Mouse (Mus musculus): ENCODE measurements around the gene Slc4a4. TPM values are rescaled to one million over a fixed set of nuclear protein-coding genes. Genes with fewer than 3 reads are reported as not detected.

Slc4a4 gene
- total and polyA plus RNA-seq, 2 experiments from 2014 or later: 4.4 to 10.6 TPM

DNA sequence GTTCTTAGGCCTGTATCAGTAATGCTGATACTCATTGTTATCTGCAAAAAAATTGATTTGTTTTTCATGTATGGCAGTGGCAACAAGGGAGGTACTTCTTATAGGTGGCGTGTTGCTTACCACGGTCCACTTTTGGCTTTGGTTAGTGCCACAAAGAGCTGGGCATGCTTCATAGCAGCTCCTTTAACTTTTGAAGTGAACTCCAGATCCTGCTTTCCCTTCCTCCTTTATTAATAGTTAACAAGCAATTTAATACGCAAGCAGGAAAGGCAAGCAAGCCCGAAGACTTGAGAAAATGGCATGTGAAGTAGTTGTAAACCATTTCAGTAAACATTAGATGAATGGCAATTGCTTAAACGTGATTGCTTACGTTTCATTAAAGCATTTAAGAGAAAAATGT lies 113.2 kb downstream of the Slc4a4 start:
- H3K4me1 ChIP-seq (ENCODE audit: control insufficient read depth, insufficient read depth): no peaks in the 10 kb centered on the region
- no peaks in the 10 kb centered on the region for H3K9me3 ChIP-seq (replicated peaks; ENCODE audit: control insufficient read depth, low read length)
- H3K36me3 ChIP-seq (replicated peaks; ENCODE audit: control insufficient read depth, insufficient read depth, low read length): no peaks in the 10 kb centered on the region
- 94% methylated on average over 6 of the region's 6 CpGs for WGBS
- H3K27me3 ChIP-seq (ENCODE audit: control insufficient read depth, insufficient read depth, low read length): no peaks in the 10 kb centered on the region
- H3K4me2 ChIP-seq (ENCODE audit: low read depth, low read length): no peak overlapping the region
- H3K4me3 ChIP-seq (ENCODE audit: low read depth, low read length): no peak overlapping the region
- no peak overlapping the region for H3K9ac ChIP-seq (replicated peaks; ENCODE audit: low read depth, low read length)
- no peak overlapping the region for H3K27ac ChIP-seq (ENCODE audit: low read depth)
- ATAC-seq (ENCODE audit: insufficient read depth, low read depth) (no peak), DNase-seq (ENCODE audit: low spot score) (no peak)
- TF ChIP-seq CTCF (IDR thresholded peaks at IDR 0.05; ENCODE audit: low read depth): no peak
- no peak for TF ChIP-seq EP300 (IDR thresholded peaks at IDR 0.05; ENCODE audit: low read depth)

GRCm38 (mm10) chr5:89000598-89000997 lies 114.0 kb downstream of the Slc4a4 start:
- H3K4me2 ChIP-seq (ENCODE audit: low read depth, low read length): no peak overlapping the region
- 96% methylated on average over 7 of the region's 7 CpGs for WGBS
- ATAC-seq (ENCODE audit: insufficient read depth, low read depth): no peak
- TF ChIP-seq EP300 (IDR thresholded peaks at IDR 0.05; ENCODE audit: low read depth): no peak
- TF ChIP-seq CTCF (IDR thresholded peaks at IDR 0.05; ENCODE audit: low read depth): no peak
- H3K27me3 ChIP-seq (ENCODE audit: control insufficient read depth, insufficient read depth, low read length): no peaks in the 10 kb centered on the region
- no peaks in the 10 kb centered on the region for H3K36me3 ChIP-seq (replicated peaks; ENCODE audit: control insufficient read depth, insufficient read depth, low read length)
- no peak for DNase-seq (ENCODE audit: low spot score)
- H3K9me3 ChIP-seq (replicated peaks; ENCODE audit: control insufficient read depth, low read length): no peaks in the 10 kb centered on the region
- H3K4me3 ChIP-seq (ENCODE audit: low read depth, low read length): no peak overlapping the region
- no peak overlapping the region for H3K9ac ChIP-seq (replicated peaks; ENCODE audit: low read depth, low read length)
- H3K4me1 ChIP-seq (ENCODE audit: control insufficient read depth, insufficient read depth): no peaks in the 10 kb centered on the region
- no peak overlapping the region for H3K27ac ChIP-seq (ENCODE audit: low read depth)

DNA sequence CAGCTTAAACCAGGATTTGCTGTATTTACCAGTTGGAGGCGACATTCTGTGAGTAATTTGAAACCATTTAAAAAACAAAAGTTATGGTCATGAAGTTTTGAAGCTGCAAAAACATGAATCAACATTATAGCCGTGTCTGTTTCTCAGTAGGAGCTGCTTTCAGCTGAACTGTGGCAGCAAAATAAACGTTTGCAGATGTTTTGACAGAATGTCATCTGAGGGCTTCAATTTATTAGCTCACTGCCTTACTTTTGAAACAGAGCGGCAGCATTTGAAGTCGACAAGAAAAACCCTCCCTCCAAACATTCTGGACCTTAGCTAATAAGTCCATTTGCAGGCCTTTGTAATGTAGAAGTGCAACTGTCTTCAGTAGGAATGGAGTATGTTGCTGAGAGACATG lies 123.5 kb downstream of the Slc4a4 start:
- Histone ChIP-seq H3K4me2 (ENCODE audit: low read depth, low read length) (no peak overlapping the region), H3K27ac (ENCODE audit: low read depth) (no peak overlapping the region), H3K36me3 (replicated peaks; ENCODE audit: control insufficient read depth, insufficient read depth, low read length) (no peaks in the 10 kb centered on the region), H3K27me3 (ENCODE audit: control insufficient read depth, insufficient read depth, low read length) (no peaks in the 10 kb centered on the region), H3K4me1 (ENCODE audit: control insufficient read depth, insufficient read depth) (no peaks in the 10 kb centered on the region), H3K4me3 (ENCODE audit: low read depth, low read length) (no peak overlapping the region), H3K9me3 (replicated peaks; ENCODE audit: control insufficient read depth, low read length) (no peaks in the 10 kb centered on the region), H3K9ac (replicated peaks; ENCODE audit: low read depth, low read length) (no peak overlapping the region)
- DNase-seq (ENCODE audit: low spot score) (no peak), ATAC-seq (ENCODE audit: insufficient read depth, low read depth) (no peak)
- TF ChIP-seq EP300 (IDR thresholded peaks at IDR 0.05; ENCODE audit: low read depth): no peak
- no peak for TF ChIP-seq CTCF (IDR thresholded peaks at IDR 0.05; ENCODE audit: low read depth)
- 72% methylated on average over 5 of the region's 5 CpGs for WGBS

DNA sequence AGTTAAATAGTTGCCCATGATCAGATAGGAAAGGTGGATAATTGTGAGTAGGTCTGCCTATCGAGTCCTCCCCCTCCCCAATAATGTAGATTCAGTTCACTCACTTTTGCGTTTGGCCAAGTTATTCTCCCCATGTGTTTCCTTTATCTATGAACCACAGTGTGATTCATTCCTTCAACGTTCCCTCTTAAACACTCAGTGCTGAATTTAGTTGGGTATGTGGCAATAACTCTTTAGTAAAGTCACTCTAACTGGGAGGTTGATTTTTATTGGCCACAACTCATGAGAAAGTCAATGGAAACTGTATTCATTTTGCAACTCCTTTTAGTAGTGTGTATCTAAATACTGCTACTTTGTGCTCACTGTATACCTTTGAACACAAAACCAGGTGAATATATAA lies 125.8 kb downstream of the Slc4a4 start:
- Histone ChIP-seq H3K4me3 (ENCODE audit: low read depth, low read length) (no peak overlapping the region), H3K4me2 (ENCODE audit: low read depth, low read length) (no peak overlapping the region), H3K4me1 (ENCODE audit: control insufficient read depth, insufficient read depth) (no peaks in the 10 kb centered on the region), H3K9ac (replicated peaks; ENCODE audit: low read depth, low read length) (no peak overlapping the region), H3K36me3 (replicated peaks; ENCODE audit: control insufficient read depth, insufficient read depth, low read length) (no peaks in the 10 kb centered on the region), H3K9me3 (replicated peaks; ENCODE audit: control insufficient read depth, low read length) (no peaks in the 10 kb centered on the region), H3K27ac (ENCODE audit: low read depth) (no peak overlapping the region), H3K27me3 (ENCODE audit: control insufficient read depth, insufficient read depth, low read length) (no peaks in the 10 kb centered on the region)
- ATAC-seq (ENCODE audit: insufficient read depth, low read depth) (no peak), DNase-seq (ENCODE audit: low spot score) (no peak)
- TF ChIP-seq EP300 (IDR thresholded peaks at IDR 0.05; ENCODE audit: low read depth) (no peak), CTCF (IDR thresholded peaks at IDR 0.05; ENCODE audit: low read depth) (no peak)
- WGBS: 60% methylated on average over 3 of the region's 3 CpGs

GRCm38 (mm10) chr5:89014782-89015181 lies 128.2 kb downstream of the Slc4a4 start:
- 48% methylated on average over 2 of the region's 2 CpGs for WGBS

GRCm38 (mm10) chr5:89015878-89016277 lies 129.3 kb downstream of the Slc4a4 start:
- ATAC-seq (ENCODE audit: insufficient read depth, low read depth) (no peak), DNase-seq (ENCODE audit: low spot score) (no peak)
- Histone ChIP-seq H3K9me3 (replicated peaks; ENCODE audit: control insufficient read depth, low read length) (no peaks in the 10 kb centered on the region), H3K9ac (replicated peaks; ENCODE audit: low read depth, low read length) (no peak overlapping the region), H3K27ac (ENCODE audit: low read depth) (no peak overlapping the region), H3K4me1 (ENCODE audit: control insufficient read depth, insufficient read depth) (no peaks in the 10 kb centered on the region), H3K27me3 (ENCODE audit: control insufficient read depth, insufficient read depth, low read length) (no peaks in the 10 kb centered on the region), H3K4me3 (ENCODE audit: low read depth, low read length) (no peak overlapping the region), H3K36me3 (replicated peaks; ENCODE audit: control insufficient read depth, insufficient read depth, low read length) (no peaks in the 10 kb centered on the region), H3K4me2 (ENCODE audit: low read depth, low read length) (no peak overlapping the region)
- TF ChIP-seq EP300 (IDR thresholded peaks at IDR 0.05; ENCODE audit: low read depth): no peak
- TF ChIP-seq CTCF (IDR thresholded peaks at IDR 0.05; ENCODE audit: low read depth): no peak
- WGBS: 75% methylated on average over 5 of the region's 5 CpGs

More at GRCm38 (mm10) chr5:89014782-89015181, 128.2 kb downstream of the Slc4a4 start:
- no peak overlapping the region for H3K9ac ChIP-seq (replicated peaks; ENCODE audit: low read depth, low read length)
- no peak overlapping the region for H3K4me3 ChIP-seq (ENCODE audit: low read depth, low read length)
- H3K4me1 ChIP-seq (ENCODE audit: control insufficient read depth, insufficient read depth): no peaks in the 10 kb centered on the region
- H3K27ac ChIP-seq (ENCODE audit: low read depth): no peak overlapping the region
- H3K9me3 ChIP-seq (replicated peaks; ENCODE audit: control insufficient read depth, low read length): no peaks in the 10 kb centered on the region
- TF ChIP-seq CTCF (IDR thresholded peaks at IDR 0.05; ENCODE audit: low read depth) (no peak), EP300 (IDR thresholded peaks at IDR 0.05; ENCODE audit: low read depth) (no peak)
- DNase-seq (ENCODE audit: low spot score) (no peak), ATAC-seq (ENCODE audit: insufficient read depth, low read depth) (no peak)
- no peak overlapping the region for H3K4me2 ChIP-seq (ENCODE audit: low read depth, low read length)
- no peaks in the 10 kb centered on the region for H3K36me3 ChIP-seq (replicated peaks; ENCODE audit: control insufficient read depth, insufficient read depth, low read length)
- H3K27me3 ChIP-seq (ENCODE audit: control insufficient read depth, insufficient read depth, low read length): no peaks in the 10 kb centered on the region
